Mouse (Mus musculus): ENCODE data around the gene Lrp2. TPM values are rescaled to one million over a fixed set of nuclear protein-coding genes. Genes with fewer than 3 reads are reported as not detected.

The Lrp2 gene
- polyA plus RNA-seq, 1 experiment from 2014 or later: 0.08 TPM

DNA sequence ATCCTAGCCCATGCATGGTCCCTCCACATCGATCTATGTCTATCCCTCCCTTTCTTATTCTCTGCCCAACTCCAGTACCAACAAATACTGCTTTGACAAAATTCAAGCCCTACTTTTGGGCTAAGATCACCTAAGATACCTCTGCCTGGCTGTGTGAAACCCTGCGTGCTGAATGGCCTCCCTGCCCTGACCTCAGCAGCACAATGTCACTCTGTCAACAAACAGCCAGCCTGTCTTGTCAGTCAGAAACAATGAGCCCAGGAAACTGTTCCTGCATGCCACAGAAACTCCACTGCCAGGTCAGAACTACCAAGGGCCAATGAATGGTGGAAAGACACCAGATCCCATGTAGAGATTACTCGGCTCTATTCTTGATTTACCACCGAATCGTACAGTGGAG is 55.7 kb downstream of the Lrp2 start:
- no peak for DNase-seq (ENCODE audit: low spot score)

DNA sequence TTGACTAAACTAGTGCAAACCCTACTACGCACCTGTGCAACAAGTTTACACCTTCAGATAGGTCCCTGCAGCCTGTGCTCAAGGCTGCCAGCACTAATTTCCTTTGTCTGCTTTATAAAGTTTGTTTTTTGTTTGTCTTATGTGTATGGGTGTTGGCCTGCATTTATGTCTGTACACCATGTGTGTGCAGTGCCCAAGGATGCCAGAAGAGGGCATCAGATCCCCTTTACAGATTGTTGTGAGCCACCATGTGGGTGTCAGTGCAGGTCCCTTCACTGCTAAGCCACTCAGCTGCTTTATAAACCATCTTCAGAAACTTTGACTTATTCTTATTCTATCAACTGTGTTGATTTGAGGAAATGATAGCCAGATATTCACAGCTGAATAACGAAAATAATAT is 65.6 kb downstream of the Lrp2 start:
- DNase-seq (ENCODE audit: low spot score): no peak

DNA sequence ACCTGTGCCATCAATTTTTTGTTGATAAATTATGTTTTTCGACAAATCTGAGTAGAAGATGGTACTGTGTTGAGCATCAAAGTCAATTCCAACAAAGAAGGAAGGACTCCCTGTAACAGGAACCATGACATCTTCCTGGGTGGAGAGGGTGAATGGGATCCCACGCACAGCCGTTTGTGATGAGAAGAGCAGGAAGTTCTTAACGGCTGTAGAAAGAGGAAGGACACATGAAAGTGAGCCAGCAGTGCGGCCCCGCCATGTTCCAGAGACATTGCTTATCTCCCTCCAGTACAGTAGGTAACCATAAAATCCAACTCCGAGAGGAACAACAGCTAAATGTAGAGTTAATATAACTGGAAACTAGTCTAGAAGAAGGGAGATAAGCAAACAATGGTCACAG is 67.6 kb downstream of the Lrp2 start:
- no peak for DNase-seq (ENCODE audit: low spot score)

DNA sequence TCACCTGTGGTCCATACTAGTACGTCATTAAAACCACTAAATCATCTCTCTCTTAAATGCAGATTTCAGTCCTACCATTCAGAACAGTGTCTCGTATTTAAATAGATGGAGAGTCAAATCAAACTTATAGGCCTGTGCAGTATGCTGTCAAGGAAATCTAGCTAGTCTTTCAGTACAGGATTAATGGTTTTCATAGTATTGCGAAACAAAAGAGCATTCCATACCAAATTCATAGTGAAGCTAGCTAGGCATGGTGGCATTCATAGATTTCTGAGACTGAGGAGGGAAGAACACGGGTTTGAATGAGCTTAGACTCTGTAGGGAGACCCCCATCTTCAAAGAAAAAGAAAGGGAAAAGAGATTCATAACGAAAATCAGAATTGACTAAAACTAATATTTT is 74.1 kb downstream of the Lrp2 start:
- no peak for DNase-seq (ENCODE audit: low spot score)

DNA sequence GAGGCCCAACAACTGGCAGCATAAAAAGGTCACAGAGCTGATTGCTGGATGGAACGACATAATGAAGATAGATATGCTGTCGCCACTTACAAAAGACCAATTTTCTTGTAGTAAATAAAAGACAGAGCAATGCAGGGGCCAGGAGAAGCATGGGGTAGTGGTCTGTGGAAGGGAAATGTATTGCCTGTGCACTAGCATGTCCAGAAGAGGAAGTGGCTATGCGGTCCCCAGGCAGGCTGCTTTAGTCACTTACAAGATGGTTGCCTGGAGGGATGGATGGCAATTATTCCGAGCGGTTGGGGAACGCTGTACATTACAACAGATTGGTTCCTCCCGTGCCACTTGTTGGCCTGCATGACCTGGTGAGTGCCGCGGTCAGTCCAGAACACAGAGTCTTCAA is 85.5 kb downstream of the Lrp2 start:
- DNase-seq (ENCODE audit: low spot score): no peak

DNA sequence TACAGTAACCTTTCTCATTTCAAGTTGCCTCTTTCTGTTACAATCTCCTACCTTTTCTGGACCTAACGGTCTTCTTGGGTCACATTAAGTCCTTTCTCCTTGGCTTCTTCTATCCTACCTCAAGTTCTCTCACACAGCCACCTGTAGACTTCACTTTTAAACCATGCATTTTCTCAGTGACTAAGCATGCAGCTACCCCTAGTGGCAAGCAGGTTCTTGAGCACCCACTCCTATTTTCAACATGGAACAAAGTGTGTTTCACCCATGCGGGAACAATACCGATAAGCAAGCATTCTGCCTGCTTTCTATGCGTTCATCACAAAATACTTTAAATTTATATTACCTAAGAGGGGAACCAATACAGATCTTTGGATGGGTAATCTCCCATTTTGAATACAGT is 92.7 kb downstream of the Lrp2 start:
- no peak for DNase-seq (ENCODE audit: low spot score)

DNA sequence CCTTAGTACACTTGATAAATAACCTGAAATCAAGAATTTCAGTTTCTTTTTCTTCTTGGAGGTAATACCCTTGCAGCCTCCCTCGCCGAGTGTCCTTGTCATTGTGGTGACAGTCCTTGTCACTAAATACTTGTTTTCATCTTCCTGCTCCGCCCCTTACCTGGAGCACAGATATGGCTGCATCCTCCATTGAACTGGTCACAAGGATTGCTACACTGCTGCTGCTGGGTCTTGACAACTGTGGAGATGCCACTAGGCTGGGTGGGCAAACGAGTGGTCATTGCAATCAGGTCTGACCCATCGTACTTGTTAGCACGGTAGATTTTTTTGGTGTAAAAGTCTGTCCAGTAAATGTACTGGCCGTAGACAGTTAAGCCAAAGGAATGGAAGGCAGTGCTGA is 104.9 kb downstream of the Lrp2 start:
- DNase-seq (ENCODE audit: low spot score): no peak

DNA sequence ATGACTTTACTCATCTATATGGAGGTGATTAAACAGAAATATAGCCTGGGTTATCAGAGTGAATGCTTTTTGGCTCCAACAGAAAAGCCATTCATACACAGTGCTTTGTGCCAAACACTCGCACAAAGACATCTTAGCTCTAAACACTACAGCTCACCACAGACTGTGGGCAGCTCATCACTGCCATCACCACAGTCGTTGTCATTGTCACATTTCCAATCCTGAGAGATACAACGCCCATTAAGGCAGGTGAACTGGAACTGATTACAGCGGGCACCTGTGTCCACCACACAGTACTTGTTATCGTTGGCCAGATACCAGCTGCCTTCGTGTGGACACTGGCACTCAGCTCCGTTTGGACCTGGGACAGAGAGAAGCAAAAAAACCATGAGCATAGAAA is 106.0 kb downstream of the Lrp2 start:
- DNase-seq (ENCODE audit: low spot score): no peak

DNA sequence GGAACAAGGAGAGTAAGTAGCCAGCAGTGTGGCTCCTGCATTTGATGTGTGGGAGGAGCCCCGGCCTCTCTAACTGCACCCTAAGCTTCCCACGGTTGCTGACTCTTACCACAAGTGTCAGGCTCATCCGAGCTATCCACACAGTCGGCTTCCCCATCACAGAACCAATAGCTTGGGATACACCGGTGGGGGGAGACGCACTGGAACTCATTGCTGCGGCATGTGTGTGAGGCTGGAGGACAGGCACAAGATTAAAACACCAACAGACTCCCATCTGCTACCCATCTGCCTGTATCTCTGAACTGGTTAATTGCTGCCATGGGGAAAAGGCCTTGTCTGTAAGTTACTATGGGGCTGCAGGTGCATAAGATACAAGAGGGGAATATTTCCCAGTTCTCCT is 109.0 kb downstream of the Lrp2 start:
- DNase-seq (ENCODE audit: low spot score): no peak

DNA sequence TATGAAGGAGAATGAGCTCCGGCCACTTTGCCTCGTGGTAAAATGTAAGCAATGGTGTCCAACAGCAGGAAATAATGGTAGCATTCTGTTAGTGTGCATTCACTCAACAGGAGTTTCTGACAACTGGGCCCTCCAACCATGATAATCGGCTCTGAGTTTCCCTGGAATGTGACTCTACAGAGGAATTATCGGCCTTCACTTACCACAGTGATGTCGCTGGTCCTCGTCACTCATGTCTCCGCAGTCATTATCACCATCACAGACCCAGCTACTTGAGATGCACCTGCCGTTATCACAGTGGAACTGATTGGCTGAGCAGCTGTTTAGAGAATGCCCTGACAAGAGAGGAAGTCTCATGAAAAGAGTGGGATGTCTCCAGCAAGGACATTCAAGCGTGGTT is 110.7 kb downstream of the Lrp2 start:
- DNase-seq (ENCODE audit: low spot score): no peak

DNA sequence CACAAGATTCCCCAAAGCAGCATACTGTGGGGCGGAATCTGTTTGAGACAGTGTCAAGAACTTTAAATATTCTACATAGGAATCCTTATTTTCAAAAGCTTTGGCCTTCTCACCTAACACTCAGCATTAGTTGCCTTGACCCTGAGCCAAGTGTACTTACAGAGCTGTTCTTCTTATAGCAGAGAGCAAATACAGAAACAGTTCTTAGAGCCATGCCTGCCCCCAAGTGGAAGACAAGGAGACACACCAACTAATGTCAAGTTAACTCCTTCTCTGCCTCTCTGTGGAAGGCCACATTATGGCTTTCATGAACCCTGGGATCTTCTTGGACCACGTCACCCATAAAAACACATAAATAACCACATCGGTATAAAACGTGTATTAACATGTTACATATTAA is 114.0 kb downstream of the Lrp2 start:
- no peak for DNase-seq (ENCODE audit: low spot score)

DNA sequence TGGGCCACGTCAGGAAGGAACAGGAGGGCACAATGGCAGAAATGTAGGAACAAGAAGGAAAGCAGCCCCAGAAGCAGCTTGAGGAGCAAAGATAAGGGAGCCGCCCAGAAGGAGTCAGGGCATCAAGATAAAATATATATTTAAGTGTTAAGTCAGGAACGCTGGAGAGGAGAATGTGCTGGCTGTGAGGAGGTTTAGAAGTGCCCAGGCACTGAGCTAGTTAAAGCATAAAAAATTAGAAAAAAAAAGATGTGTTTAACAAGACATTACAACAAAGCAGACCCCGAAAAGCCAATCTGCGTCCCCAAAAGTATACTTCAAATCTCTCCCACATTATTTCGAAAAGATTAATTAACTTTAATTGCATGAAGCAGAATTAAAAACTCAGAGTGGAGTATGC is 122.3 kb downstream of the Lrp2 start:
- DNase-seq (ENCODE audit: low spot score): no peak

DNA sequence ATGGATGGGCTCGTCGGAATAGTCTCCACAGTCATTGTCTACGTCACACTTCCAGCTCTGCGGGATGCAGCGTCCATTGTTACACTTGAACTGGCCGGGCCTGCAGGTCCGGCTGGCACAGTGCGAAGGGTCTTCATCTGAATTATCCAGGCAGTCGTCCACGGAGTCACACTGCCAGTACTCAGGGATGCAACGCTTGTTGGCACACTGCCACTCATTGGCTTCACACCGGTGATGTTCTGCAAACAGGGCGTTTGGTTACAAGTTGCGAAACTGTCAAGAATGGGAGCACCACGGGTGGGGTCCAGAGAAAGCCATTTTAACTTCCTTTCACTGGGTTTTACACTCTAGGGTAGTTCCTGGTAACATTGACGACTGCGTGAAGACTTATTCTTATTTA is 126.4 kb downstream of the Lrp2 start:
- DNase-seq (ENCODE audit: low spot score): no peak

DNA sequence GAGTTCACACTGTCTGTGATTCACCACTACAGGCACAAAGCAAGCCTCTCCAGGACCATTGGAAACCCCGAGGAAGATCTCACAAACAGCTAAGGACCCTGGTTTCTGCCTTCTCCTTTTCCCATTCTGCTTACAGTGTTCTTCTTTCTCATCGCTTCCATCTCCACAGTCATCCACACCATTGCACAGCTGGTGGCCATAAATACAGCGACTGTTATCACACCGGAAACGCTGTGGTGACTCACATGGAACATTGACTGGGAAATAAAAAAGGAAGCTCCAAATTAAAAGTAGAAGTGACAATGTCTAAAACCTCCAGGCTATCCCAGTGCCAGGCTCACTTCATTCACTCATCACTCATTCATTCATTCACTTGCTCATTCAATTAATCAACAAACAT is 134.7 kb downstream of the Lrp2 start:
- DNase-seq (ENCODE audit: low spot score): no peak

DNA sequence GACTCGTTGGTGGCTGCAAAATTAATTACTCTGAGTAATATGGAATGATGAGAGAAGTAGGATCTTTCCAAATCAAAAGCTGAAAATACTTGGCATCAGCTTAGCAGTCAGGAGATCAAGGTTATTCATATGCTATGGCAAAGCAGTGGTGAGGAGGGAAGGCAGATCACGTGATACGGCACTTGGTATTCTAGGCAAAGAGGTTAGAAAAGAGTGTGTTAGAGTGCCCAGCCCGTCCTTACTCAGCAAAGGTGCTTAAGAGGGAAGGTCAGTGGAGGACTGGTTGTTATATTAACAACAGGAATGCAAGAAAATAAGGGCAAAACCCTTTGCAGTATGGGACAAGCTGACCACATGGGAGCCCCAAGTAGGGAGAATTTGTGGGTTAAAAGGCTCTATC is 137.3 kb downstream of the Lrp2 start:
- DNase-seq (ENCODE audit: low spot score): no peak

DNA sequence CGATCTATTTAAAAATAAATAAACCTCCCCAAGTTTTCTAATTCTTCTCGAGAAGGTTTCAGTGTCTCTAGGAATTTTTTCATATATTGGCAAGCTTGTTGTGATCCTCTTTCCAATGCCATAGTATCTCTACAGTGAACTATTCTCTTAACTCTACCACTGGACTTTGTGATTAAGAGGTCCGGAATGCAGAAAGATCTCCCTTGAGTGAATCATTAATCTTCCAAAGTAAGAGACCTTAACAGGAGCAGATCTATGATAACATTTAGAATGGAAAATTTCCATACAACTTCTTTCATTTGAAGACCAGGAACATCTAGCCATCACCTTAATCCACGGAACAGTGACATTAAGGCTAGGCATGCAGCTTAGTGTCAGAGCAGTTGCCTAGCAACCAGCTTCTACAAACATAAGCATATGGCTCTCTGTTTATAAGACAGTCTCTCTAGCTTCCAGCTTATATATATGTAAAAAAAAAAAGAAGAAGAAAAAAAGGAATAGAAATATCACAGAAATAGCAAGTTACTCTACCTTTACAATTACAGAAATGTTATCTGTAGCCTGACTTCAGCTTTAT is 139.9 kb downstream of the Lrp2 start:
- no peak for DNase-seq (ENCODE audit: low spot score)

DNA sequence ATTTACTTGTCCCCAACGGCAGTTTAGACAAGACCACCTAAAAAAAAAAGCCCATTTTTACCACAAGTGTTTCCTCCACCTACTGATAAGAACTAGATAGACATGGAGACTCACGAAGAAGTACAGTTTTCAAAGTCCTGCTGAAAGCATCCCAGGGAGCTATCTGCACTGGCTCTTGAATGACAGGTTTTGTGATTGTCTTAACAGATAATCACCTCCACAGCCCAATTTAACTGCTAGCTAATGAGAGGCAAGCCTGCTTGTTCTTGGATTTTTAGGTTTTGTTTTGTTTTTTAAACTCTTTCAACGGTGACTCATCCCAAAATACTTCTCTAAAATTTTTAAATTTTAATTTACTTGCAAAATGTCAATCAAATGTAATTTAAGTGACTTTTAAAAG is 144.2 kb downstream of the Lrp2 start:
- DNase-seq (ENCODE audit: low spot score): no peak

DNA sequence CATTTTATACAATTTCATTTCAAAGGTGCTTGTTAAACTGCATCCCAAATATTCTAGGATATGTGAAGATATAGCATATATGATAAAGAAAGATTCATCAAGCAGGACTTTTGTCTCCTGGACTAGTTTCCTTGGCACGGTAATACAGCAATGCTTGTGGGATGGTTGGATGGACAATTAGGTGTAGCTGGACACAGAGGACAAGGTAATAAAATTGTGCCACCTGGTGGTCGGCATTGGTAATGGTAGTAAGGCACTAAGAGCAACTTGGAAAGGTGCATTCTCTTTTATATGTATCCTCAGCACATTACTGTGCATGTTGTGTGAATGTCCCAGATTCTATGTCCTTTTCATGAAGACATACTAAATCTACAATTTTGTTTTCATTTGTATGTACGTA is 157.7 kb downstream of the Lrp2 start:
- peak; percentile 28 for DNase-seq (ENCODE audit: low spot score)

DNA sequence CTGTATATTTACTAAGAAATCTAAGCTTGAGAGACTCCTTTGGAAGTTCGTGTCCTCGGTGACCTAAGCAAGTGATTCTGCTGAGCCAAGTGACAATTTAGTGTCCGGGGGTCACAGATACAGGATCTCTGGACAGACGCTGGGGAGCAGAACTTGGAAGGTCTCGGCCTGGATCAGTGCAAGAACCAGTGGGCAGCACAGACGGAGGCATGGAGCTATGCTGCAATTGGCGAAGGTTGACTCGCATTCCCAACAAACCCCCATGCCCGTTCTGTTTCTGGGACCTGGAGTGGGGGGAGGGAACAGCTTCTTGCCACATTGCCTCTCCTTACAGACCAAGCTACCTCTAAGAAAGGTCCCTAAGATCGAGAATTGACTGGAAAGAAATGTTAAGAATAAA is 158.7 kb downstream of the Lrp2 start:
- DNase-seq (ENCODE audit: low spot score): no peak

DNA sequence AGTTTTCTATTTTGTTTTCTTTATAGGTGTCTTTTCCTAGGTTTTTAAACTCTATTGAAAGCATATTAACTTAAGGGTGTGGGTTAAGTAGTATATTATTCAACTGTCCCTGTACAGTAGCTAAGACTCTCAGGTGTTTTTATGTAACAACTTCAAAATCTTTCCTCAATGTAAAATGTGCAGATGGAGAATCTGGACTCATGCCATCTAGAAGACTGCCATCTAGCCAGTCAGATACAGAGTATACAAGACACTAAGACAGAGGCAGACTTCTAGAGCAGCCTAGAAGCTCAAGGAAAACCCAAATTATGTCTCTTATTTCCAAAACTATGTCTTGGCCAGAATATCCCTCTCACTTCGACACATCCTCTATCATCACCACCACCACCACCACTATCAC is 159.8 kb downstream of the Lrp2 start:
- DNase-seq (ENCODE audit: low spot score): no peak

DNA sequence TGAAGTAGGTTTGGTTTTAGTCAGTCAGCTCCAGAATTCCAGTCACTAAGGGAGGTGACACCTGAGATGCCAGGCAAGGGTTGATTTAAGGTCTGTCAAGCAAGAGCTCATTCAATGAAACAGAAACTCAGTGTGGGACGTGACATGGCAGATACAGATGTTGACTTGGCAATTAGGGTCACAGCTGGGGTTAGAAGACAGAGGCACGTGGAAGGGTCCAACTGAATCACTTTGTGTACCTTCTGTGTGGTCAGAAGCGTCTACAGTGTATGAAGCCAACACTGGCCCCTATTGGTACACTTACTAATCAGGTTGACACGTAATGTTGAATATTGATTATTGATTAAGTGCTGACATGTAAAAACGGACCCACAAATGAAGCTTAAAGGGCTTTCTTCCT is 161.0 kb downstream of the Lrp2 start:
- no peak for DNase-seq (ENCODE audit: low spot score)

DNA sequence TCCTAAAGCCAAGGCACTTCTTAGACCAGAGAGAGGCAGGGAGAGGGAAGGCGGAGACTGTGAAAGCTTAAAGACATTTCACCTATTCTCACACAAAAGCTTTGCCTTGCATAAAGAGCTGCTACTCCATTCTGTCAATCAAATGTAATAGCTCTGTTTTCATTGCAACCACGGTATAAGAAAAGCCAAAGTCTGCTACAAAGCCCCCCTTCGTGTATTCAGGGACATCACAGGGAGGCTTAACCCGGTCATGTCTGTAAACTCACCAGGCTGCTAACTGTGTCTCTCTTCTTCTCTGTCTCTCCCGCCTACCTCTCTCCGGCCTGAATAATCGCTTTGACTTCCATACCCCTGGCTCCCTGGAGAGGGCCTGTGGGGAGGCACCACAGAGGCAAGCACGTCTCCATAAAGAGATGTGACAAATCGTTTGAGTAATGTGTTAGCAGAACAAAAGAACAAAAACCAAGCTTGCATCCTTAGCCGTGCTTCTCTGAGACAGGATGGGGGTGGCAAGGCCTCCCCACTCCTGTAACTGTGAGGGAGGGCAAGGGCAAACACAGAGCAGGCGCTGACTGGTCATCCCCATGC is 167.5 kb downstream of the Lrp2 start:
- DNase-seq (ENCODE audit: low spot score): no peak

DNA sequence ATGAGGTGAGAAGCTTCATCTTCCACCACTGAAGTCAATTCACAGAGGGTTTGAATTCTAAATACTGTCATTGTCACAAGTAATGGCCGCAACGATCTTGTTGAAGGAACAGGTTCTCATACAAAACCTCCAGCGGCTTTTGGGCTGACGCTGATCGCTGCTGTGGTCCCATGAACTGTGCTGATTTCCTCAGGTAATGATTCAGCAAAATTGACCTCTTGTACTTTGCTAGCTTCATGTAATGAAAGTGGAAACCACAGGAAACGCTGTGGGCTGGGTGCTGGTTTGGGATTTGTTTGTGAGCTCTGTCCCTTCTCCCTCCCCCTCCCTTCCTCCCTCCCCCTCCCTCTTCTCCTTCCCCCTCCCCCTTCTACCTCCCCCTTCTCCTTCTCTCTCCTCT is 170.8 kb downstream of the Lrp2 start:
- no peak for DNase-seq (ENCODE audit: low spot score)

DNA sequence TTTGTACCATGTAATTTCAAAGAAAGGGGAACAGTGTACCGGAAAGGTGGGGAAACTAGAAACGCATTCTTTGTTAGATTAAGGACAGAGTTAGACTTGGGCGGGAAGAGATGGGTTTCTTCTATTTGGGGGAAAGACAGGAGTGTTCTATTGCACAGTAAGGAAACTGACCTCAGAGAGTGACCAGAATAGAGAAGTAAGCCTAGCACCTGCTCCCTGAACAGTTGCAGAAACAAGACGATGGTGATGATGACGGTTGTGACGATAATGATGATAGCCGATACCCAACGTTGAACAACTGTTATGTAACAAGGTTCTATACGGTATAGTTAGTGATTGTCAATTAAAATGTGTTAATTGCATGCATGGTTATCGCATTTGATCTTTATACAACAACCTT is 171.3 kb downstream of the Lrp2 start:
- DNase-seq (ENCODE audit: low spot score): no peak

Data from thymus, postnatal 0 days (tissue).